Mouse (Mus musculus) forebrain, embryonic 14.5 days (tissue): ENCODE results near the gene Ddx6. TPM values are rescaled to one million over a fixed set of nuclear protein-coding genes. Genes with fewer than 3 reads are reported as not detected.
"Not testable (repeated sequence)": the region's sequence is repeated elsewhere in the genome, so short reads cannot be mapped to it uniquely, and the experiment has no call there.

ENCODE experiments used
- ATAC-seq: fragments of 200-750 bp; cut with Nextera tagmentation; 2 replicates; pipeline ENCODE4 v1.8.0; 2017; ENCODE audit warnings: mild to moderate bottlenecking, moderate library complexity
- DNase-seq: peaks from one replicate; pipeline ENCODE4 v3.0.0-alpha.2; 2015; ENCODE audit warnings: low spot score
- H3K27ac ChIP-seq: fragments of 300-500 bp; sonication (generic); 2 replicates; pipeline ENCODE4 v1.5.1; 2014; ENCODE audit warnings: low read depth, mild to moderate bottlenecking, control low read depth, low read length, moderate library complexity
- H3K27me3 ChIP-seq: fragments of 300-500 bp; sonication (generic); replicated peaks from 2 replicates; pipeline ENCODE4 v1.6.1; 2014; ENCODE audit warnings: low read length, control low read depth, mixed read lengths; ENCODE audit not compliant: control insufficient read depth, insufficient read depth
- H3K36me3 ChIP-seq: fragments of 300-500 bp; sonication (generic); 2 replicates; pipeline ENCODE4 v1.6.1; 2014; ENCODE audit warnings: low read length, control low read depth; ENCODE audit not compliant: control insufficient read depth, insufficient read depth
- H3K4me1 ChIP-seq: fragments of 300-500 bp; sonication (generic); 2 replicates; pipeline ENCODE4 v1.6.1; 2014; ENCODE audit warnings: antibody characterized with exemption, low read length, control low read depth; ENCODE audit not compliant: control insufficient read depth, insufficient read depth
- H3K4me2 ChIP-seq: fragments of 300-500 bp; sonication (generic); 2 replicates; pipeline ENCODE4 v1.6.1; 2014; ENCODE audit warnings: mild to moderate bottlenecking, control low read depth, low read length
- H3K4me3 ChIP-seq: fragments of 300-500 bp; sonication (generic); 2 replicates; pipeline ENCODE4 v1.5.1; 2014; ENCODE audit warnings: low read depth, low read length, control low read depth
- H3K9ac ChIP-seq: fragments of 300-500 bp; sonication (generic); 2 replicates; pipeline ENCODE4 v1.6.1; 2014; ENCODE audit warnings: mild to moderate bottlenecking, low read length, control low read depth, moderate library complexity
- H3K9me3 ChIP-seq: fragments of 300-500 bp; sonication (generic); replicated peaks from 2 replicates; pipeline ENCODE4 v1.6.1; 2016; ENCODE audit warnings: low read length, control low read depth, mixed read lengths; ENCODE audit not compliant: control insufficient read depth
- WGBS: fragments of 180-500 bp; shearing (Covaris S2); extraction: QIAGEN DNeasy Blood & Tissue Kit; methylation state at CpG from one replicate; pipeline ENCODE4 v1.1.7; 2014; 5-methylcytosine and 5-hydroxymethylcytosine counted together
- polyA plus RNA-seq: library from polyadenylated mRNA; unstranded; fragments of >200 nt; fragmentation: Nextera tagmentation; extraction: Ambion mirVana; gene quantifications from 2 replicates; pipeline ENCODE4 v1.2.1, GENCODE M21; 2014

The Ddx6 gene
- polyA plus RNA-seq, 1 experiment from 2014 or later = 21.1 TPM

GRCm38 (mm10) chr9:44610371-44610770, 5.7 kb downstream of the Ddx6 start:
- H3K4me3 ChIP-seq = no peak overlapping the region
- peaks cover 75% of the 10 kb centered on the region for H3K36me3 ChIP-seq

GRCm38 (mm10) chr9:44613081-44613480, 8.4 kb downstream of the Ddx6 start:
- H3K27me3 ChIP-seq, H3K4me3 ChIP-seq, H3K9me3 ChIP-seq, ATAC-seq, DNase-seq, H3K4me2 ChIP-seq, H3K27ac ChIP-seq, H3K9ac ChIP-seq, H3K4me1 ChIP-seq: not testable (repeated sequence)
- H3K36me3 ChIP-seq = peaks cover 92% of the 10 kb centered on the region
- WGBS = 63% methylated on average over 1 of the region's 1 CpGs

More at GRCm38 (mm10) chr9:44610371-44610770, 5.7 kb downstream of the Ddx6 start:
- H3K27ac ChIP-seq = no peak overlapping the region
- peaks cover 24% of the 10 kb centered on the region for H3K4me1 ChIP-seq
- H3K4me2 ChIP-seq = no peak overlapping the region
- no peaks in the 10 kb centered on the region for H3K27me3 ChIP-seq
- no peak overlapping the region for H3K9ac ChIP-seq
- DNase-seq (no peak), ATAC-seq (no peak)
- WGBS = 96% methylated on average over 25 of the region's 25 CpGs
- no peaks in the 10 kb centered on the region for H3K9me3 ChIP-seq

DNA sequence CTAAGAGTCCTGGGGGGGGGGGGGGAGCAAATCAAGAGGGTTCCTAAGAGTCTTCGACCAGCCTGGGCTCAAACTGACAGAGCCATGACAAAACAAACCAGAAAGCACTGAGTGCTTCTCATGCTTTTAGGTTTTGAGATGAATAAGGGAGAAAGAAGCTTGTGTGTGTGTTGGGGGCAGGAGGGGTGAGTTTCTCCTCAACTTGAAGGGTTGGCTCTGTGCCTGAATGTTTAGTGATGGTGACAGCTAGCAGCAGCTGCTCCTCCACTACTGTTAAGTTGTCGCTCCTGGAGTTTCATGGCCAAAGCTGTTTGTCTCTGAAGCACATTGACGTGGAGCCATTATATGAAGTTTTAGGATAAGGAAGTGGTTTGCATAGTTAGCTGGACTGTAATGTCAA, 16.4 kb downstream of the Ddx6 start:
- no peak overlapping the region for H3K27ac ChIP-seq
- 31% methylated on average over 3 of the region's 3 CpGs for WGBS
- ATAC-seq = peak; percentile 58
- no peak overlapping the region for H3K4me2 ChIP-seq
- no peaks in the 10 kb centered on the region for H3K9me3 ChIP-seq
- DNase-seq = peak; percentile 90
- no peaks in the 10 kb centered on the region for H3K27me3 ChIP-seq
- peaks cover 82% of the 10 kb centered on the region for H3K36me3 ChIP-seq
- no peaks in the 10 kb centered on the region for H3K4me1 ChIP-seq
- no peak overlapping the region for H3K9ac ChIP-seq
- H3K4me3 ChIP-seq = no peak overlapping the region

DNA sequence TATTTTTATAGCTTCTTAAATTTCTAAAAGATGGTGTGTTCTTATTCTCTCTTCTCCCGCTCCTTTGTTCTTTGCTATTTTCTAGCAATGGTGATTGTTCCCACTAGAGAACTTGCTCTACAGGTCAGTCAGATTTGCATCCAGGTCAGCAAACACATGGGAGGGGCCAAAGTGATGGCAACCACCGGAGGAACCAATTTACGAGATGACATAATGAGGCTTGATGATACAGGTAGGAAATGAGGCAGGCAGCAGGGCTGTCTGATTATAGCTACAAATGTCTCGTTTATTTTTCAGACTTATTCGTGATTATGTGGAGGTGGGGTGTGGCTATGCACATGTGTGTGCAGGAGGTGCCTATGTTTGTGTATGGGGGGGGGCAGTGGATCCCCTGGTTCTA, 19.7 kb downstream of the Ddx6 start:
- 72% methylated on average over 5 of the region's 5 CpGs for WGBS
- ATAC-seq (no peak), DNase-seq (no peak)
- H3K9ac ChIP-seq = no peak overlapping the region
- no peak overlapping the region for H3K4me2 ChIP-seq
- no peaks in the 10 kb centered on the region for H3K4me1 ChIP-seq
- no peaks in the 10 kb centered on the region for H3K9me3 ChIP-seq
- no peak overlapping the region for H3K4me3 ChIP-seq
- H3K36me3 ChIP-seq = peaks cover 80% of the 10 kb centered on the region
- H3K27ac ChIP-seq = no peak overlapping the region
- no peaks in the 10 kb centered on the region for H3K27me3 ChIP-seq

DNA sequence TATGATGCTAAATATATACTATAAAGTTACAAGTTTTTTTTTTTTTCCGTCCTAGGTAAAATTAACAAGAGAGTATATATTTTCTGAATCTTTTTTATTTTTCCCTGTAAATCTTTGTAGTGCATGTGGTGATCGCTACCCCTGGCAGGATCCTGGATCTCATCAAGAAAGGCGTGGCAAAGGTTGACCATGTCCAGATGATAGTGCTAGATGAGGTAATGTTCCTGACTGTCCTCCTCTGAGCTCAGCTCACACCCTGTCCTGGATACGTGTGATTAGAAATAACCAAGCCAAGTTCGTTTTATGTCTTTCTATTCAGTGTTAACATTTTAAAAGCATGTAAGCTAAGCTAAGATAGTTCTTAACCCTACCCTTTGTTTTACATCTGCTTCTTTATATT, 21.6 kb downstream of the Ddx6 start:
- H3K9me3 ChIP-seq = no peaks in the 10 kb centered on the region
- no peak for ATAC-seq
- 90% methylated on average over 5 of the region's 5 CpGs for WGBS

DNA sequence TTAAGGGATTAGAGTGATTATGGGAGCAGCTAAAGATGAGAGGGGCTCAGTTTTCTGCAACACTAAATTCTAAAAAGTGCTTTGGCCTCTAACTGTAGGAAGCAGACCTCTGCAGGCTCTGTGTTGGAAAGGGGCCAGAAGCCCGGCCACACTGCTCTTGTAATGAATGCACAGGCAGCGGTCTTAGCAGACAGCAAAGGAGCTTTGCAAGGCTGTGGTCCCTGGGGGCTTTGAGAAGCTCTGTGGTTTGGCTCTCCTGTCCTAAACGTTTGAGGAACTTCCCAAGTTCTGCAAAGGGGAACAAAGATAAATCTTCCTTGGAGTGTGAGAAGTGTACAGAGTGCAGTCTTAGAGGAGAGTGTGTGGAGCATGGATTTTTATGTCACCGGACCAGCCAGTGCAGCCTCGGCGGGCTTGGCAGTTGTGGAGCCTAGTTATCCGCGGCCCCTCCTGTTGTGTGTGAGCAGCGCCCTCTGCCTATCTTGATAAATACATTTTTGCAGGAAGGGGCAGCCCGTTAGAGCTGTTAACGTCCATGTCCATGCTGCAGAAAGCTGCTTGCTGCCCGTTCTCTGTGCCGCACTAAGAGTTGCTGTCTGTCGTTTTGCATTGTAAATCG, 33.0 kb downstream of the Ddx6 start:
- no peaks in the 10 kb centered on the region for H3K27me3 ChIP-seq
- ATAC-seq (no peak), DNase-seq (peak; percentile 49)
- no peaks in the 10 kb centered on the region for H3K9me3 ChIP-seq
- no peak overlapping the region for H3K27ac ChIP-seq
- H3K4me2 ChIP-seq = no peak overlapping the region
- 72% methylated on average over 15 of the region's 15 CpGs for WGBS
- no peaks in the 10 kb centered on the region for H3K4me1 ChIP-seq
- H3K9ac ChIP-seq = no peak overlapping the region
- H3K4me3 ChIP-seq = no peak overlapping the region
- peaks cover 62% of the 10 kb centered on the region for H3K36me3 ChIP-seq

More for the DNA sequence above, 21.6 kb downstream of the Ddx6 start:
- Histone ChIP-seq H3K36me3 (peaks cover 84% of the 10 kb centered on the region), H3K4me2 (no peak overlapping the region), H3K4me1 (no peaks in the 10 kb centered on the region), H3K9ac (no peak overlapping the region), H3K4me3 (no peak overlapping the region), H3K27ac (no peak overlapping the region), H3K27me3 (no peaks in the 10 kb centered on the region)
- no peak for DNase-seq

DNA sequence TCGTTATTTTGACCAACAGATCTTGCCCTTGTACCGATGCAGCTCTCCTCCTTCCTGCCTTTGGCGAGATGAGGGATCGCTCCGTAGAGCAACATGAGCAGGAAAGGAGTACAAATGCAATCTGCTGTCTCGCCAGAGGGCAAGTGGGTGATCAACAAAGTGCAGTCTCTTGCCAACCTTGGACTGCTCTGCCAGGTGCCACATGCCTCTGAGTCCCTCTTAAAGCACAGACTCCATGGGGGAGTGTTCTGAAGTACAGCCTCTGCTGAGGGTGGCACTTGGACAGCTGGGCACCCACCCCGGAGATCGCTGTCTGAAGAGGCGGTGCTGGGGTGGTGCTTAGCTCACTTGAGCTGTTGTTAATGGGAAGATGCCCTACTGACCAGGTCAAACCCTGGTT, 34.0 kb downstream of the Ddx6 start:
- not testable (repeated sequence) for H3K4me2 ChIP-seq, H3K27ac ChIP-seq, H3K9ac ChIP-seq, H3K27me3 ChIP-seq, ATAC-seq, H3K9me3 ChIP-seq, DNase-seq, H3K4me1 ChIP-seq, H3K4me3 ChIP-seq
- peaks cover 51% of the 10 kb centered on the region for H3K36me3 ChIP-seq
- WGBS = 91% methylated on average over 9 of the region's 9 CpGs

DNA sequence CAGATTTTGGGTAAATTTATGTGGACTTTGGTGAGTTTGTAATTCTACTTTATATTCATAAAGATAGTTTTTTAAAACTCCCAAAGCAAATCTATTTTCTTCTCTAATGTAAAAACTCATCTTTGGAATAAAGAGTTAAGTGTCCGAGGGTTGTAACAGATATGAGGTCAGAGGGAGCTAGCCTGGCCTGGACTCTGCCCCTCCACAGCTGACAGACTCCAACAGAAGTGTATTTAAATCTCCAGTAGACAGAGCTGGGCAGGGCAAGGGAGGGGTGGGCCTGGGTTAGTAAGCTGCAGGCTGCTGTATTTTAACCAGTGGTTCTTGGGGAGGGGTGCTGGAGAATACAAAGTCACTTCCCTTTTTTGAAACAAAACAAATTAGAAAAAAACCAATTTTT, 35.3 kb downstream of the Ddx6 start:
- ATAC-seq, DNase-seq, H3K9ac ChIP-seq, H3K27ac ChIP-seq, H3K4me3 ChIP-seq, H3K4me2 ChIP-seq, H3K27me3 ChIP-seq, H3K9me3 ChIP-seq, H3K4me1 ChIP-seq: not testable (repeated sequence)
- peaks cover 38% of the 10 kb centered on the region for H3K36me3 ChIP-seq
- WGBS = 88% methylated on average over 1 of the region's 1 CpGs

DNA sequence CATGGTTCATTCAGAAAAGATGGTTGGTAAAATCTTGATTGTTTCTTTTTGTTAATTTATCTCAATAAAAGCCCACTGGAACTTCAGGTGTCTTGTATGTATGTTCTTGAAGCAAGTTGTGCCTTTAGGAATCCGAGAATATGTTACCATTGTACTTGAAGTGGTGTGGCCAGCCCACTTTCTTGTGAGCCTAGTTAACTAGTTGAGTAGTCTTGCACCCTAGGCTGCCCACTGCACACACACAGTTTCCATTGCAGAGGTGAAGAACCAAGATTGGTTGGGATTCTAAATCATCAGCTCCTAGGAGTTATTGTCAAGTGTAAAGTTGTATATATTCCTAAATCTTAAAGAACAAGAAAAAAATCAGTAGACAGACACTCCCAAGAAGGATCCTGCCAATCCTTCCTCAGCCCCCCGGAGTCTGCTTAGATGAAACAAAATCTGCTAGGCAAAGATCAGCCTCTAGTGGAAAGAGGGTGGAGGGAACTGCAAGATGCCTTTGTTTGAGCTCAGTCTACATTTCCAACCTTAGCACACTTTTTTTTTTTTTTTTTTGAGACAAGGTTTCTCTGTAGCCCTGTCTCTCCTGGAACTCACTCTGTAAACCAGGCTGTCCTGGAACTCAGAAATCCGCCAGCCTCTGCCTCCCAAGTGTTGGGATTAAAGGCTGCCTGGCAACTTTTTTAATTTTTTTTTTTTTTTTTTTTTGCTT, 36.1 kb downstream of the Ddx6 start:
- Histone ChIP-seq H3K9me3 (no peaks in the 10 kb centered on the region), H3K4me3 (no peak overlapping the region), H3K9ac (no peak overlapping the region), H3K36me3 (peaks cover 31% of the 10 kb centered on the region), H3K27me3 (no peaks in the 10 kb centered on the region), H3K4me1 (no peaks in the 10 kb centered on the region), H3K27ac (no peak overlapping the region), H3K4me2 (no peak overlapping the region)
- no peak for DNase-seq
- ATAC-seq = no peak
- 93% methylated on average over 3 of the region's 3 CpGs for WGBS
